Mouse (Mus musculus): ENCODE data around the gene D16Ertd472e. TPM values are rescaled to one million over a fixed set of nuclear protein-coding genes. Genes with fewer than 3 reads are reported as not detected.
"Not testable (repeated sequence)": the region's sequence is repeated elsewhere in the genome, so short reads cannot be mapped to it uniquely, and the experiment has no call there.

The D16Ertd472e gene
- polyA plus RNA-seq, 2 experiments: 10.9 to 17.8 TPM

- WGBS: 82% methylated on average over 7 of the region's 7 CpGs
- no peak for DNase-seq (ENCODE audit: low spot score)
Measured at GRCm38 (mm10) chr16:78518697-78519096, 57.8 kb downstream of the D16Ertd472e start.

GRCm38 (mm10) chr16:78517171-78517570 is 59.3 kb downstream of the D16Ertd472e start:
- DNase-seq (ENCODE audit: low spot score) (no peak), ATAC-seq (ENCODE audit: low FRiP score, low read depth) (no peak)
- no peak overlapping the region for H3K4me2 ChIP-seq (replicated peaks; ENCODE audit: low read depth, low read length, severe bottlenecking)
- H3K9me3 ChIP-seq (ENCODE audit: control insufficient read depth, low read length): no peaks in the 10 kb centered on the region
- no peak overlapping the region for H3K4me3 ChIP-seq (replicated peaks; ENCODE audit: low read length)
- no peak overlapping the region for H3K9ac ChIP-seq (ENCODE audit: low read depth, low read length, severe bottlenecking)
- no peak for TF ChIP-seq POLR2A (IDR thresholded peaks at IDR 0.05; ENCODE audit: borderline replicate concordance, extremely low read depth, insufficient read depth, insufficient read length)
- 79% methylated on average over 2 of the region's 2 CpGs for WGBS
- no peaks in the 10 kb centered on the region for H3K36me3 ChIP-seq (ENCODE audit: control insufficient read depth, insufficient read depth, low read length)
- no peaks in the 10 kb centered on the region for H3K27me3 ChIP-seq (ENCODE audit: control insufficient read depth, insufficient read depth, low read length)
- H3K27ac ChIP-seq (replicated peaks; ENCODE audit: low read depth, low read length): no peak overlapping the region
- no peaks in the 10 kb centered on the region for H3K4me1 ChIP-seq (ENCODE audit: control insufficient read depth, insufficient read depth, low read length)

More at GRCm38 (mm10) chr16:78518697-78519096, 57.8 kb downstream of the D16Ertd472e start:
- no peak for ATAC-seq (ENCODE audit: low FRiP score, low read depth)
- no peak for TF ChIP-seq POLR2A (IDR thresholded peaks at IDR 0.05; ENCODE audit: borderline replicate concordance, extremely low read depth, insufficient read depth, insufficient read length)
- Histone ChIP-seq H3K4me1 (ENCODE audit: control insufficient read depth, insufficient read depth, low read length) (no peaks in the 10 kb centered on the region), H3K36me3 (ENCODE audit: control insufficient read depth, insufficient read depth, low read length) (no peaks in the 10 kb centered on the region), H3K9me3 (ENCODE audit: control insufficient read depth, low read length) (no peaks in the 10 kb centered on the region), H3K27ac (replicated peaks; ENCODE audit: low read depth, low read length) (no peak overlapping the region), H3K9ac (ENCODE audit: low read depth, low read length, severe bottlenecking) (no peak overlapping the region), H3K27me3 (ENCODE audit: control insufficient read depth, insufficient read depth, low read length) (no peaks in the 10 kb centered on the region), H3K4me3 (replicated peaks; ENCODE audit: low read length) (no peak overlapping the region), H3K4me2 (replicated peaks; ENCODE audit: low read depth, low read length, severe bottlenecking) (no peak overlapping the region)

- H3K4me2 ChIP-seq (replicated peaks; ENCODE audit: low read depth, low read length, severe bottlenecking): no peak overlapping the region
- ATAC-seq (ENCODE audit: low FRiP score, low read depth) (no peak), DNase-seq (ENCODE audit: low spot score) (no peak)
- TF ChIP-seq POLR2A (IDR thresholded peaks at IDR 0.05; ENCODE audit: borderline replicate concordance, extremely low read depth, insufficient read depth, insufficient read length): no peak
- no peak overlapping the region for H3K4me3 ChIP-seq (replicated peaks; ENCODE audit: low read length)
- H3K27me3 ChIP-seq (ENCODE audit: control insufficient read depth, insufficient read depth, low read length): no peaks in the 10 kb centered on the region
- H3K9me3 ChIP-seq (ENCODE audit: control insufficient read depth, low read length): no peaks in the 10 kb centered on the region
- H3K27ac ChIP-seq (replicated peaks; ENCODE audit: low read depth, low read length): no peak overlapping the region
- H3K4me1 ChIP-seq (ENCODE audit: control insufficient read depth, insufficient read depth, low read length): no peaks in the 10 kb centered on the region
- H3K9ac ChIP-seq (ENCODE audit: low read depth, low read length, severe bottlenecking): no peak overlapping the region
- 86% methylated on average over 8 of the region's 8 CpGs for WGBS
- no peaks in the 10 kb centered on the region for H3K36me3 ChIP-seq (ENCODE audit: control insufficient read depth, insufficient read depth, low read length)
Measured at GRCm38 (mm10) chr16:78511526-78511925, 65.0 kb downstream of the D16Ertd472e start.

GRCm38 (mm10) chr16:78502492-78502891 is 74.0 kb downstream of the D16Ertd472e start:
- Histone ChIP-seq H3K9me3 (ENCODE audit: control insufficient read depth, low read length) (no peaks in the 10 kb centered on the region), H3K9ac (ENCODE audit: low read depth, low read length, severe bottlenecking) (no peak overlapping the region), H3K4me2 (replicated peaks; ENCODE audit: low read depth, low read length, severe bottlenecking) (no peak overlapping the region), H3K27me3 (ENCODE audit: control insufficient read depth, insufficient read depth, low read length) (no peaks in the 10 kb centered on the region), H3K36me3 (ENCODE audit: control insufficient read depth, insufficient read depth, low read length) (no peaks in the 10 kb centered on the region), H3K4me3 (replicated peaks; ENCODE audit: low read length) (no peak overlapping the region), H3K4me1 (ENCODE audit: control insufficient read depth, insufficient read depth, low read length) (no peaks in the 10 kb centered on the region), H3K27ac (replicated peaks; ENCODE audit: low read depth, low read length) (no peak overlapping the region)
- no peak for TF ChIP-seq POLR2A (IDR thresholded peaks at IDR 0.05; ENCODE audit: borderline replicate concordance, extremely low read depth, insufficient read depth, insufficient read length)
- WGBS: 87% methylated on average over 9 of the region's 9 CpGs
- ATAC-seq (ENCODE audit: low FRiP score, low read depth): no peak
- no peak for DNase-seq (ENCODE audit: low spot score)

GRCm38 (mm10) chr16:78492696-78493095 is 83.8 kb downstream of the D16Ertd472e start:
- not testable (repeated sequence) for DNase-seq (ENCODE audit: low spot score); H3K9ac ChIP-seq (ENCODE audit: low read depth, low read length, severe bottlenecking); H3K4me1 ChIP-seq (ENCODE audit: control insufficient read depth, insufficient read depth, low read length); H3K4me3 ChIP-seq (replicated peaks; ENCODE audit: low read length); H3K27ac ChIP-seq (replicated peaks; ENCODE audit: low read depth, low read length); H3K27me3 ChIP-seq (ENCODE audit: control insufficient read depth, insufficient read depth, low read length); ATAC-seq (ENCODE audit: low FRiP score, low read depth); H3K36me3 ChIP-seq (ENCODE audit: control insufficient read depth, insufficient read depth, low read length); H3K4me2 ChIP-seq (replicated peaks; ENCODE audit: low read depth, low read length, severe bottlenecking); H3K9me3 ChIP-seq (ENCODE audit: control insufficient read depth, low read length)
- WGBS: 91% methylated on average over 12 of the region's 12 CpGs

GRCm38 (mm10) chr16:78490779-78491178 is 85.7 kb downstream of the D16Ertd472e start:
- no peak for TF ChIP-seq POLR2A (IDR thresholded peaks at IDR 0.05; ENCODE audit: borderline replicate concordance, extremely low read depth, insufficient read depth, insufficient read length)
- Histone ChIP-seq H3K27ac (replicated peaks; ENCODE audit: low read depth, low read length) (no peak overlapping the region), H3K4me3 (replicated peaks; ENCODE audit: low read length) (no peak overlapping the region), H3K9ac (ENCODE audit: low read depth, low read length, severe bottlenecking) (no peak overlapping the region), H3K27me3 (ENCODE audit: control insufficient read depth, insufficient read depth, low read length) (no peaks in the 10 kb centered on the region), H3K36me3 (ENCODE audit: control insufficient read depth, insufficient read depth, low read length) (no peaks in the 10 kb centered on the region), H3K9me3 (ENCODE audit: control insufficient read depth, low read length) (no peaks in the 10 kb centered on the region), H3K4me1 (ENCODE audit: control insufficient read depth, insufficient read depth, low read length) (no peaks in the 10 kb centered on the region), H3K4me2 (replicated peaks; ENCODE audit: low read depth, low read length, severe bottlenecking) (no peak overlapping the region)
- DNase-seq (ENCODE audit: low spot score) (no peak), ATAC-seq (ENCODE audit: low FRiP score, low read depth) (no peak)
- WGBS: 71% methylated on average over 5 of the region's 5 CpGs

Other genes with a start within 250 kb of the D16Ertd472e start
- 15.3 and 15.5 TPM in 2 replicates for gene Btg3, start 199.5 kb downstream of the D16Ertd472e start, polyA plus RNA-seq (2012; rRNA removed)
- 46.8 and 50.5 TPM in 2 replicates for gene Btg3, start 199.5 kb downstream of the D16Ertd472e start, polyA plus RNA-seq (2014; fragmentation: Nextera tagmentation; extraction: Ambion mirVana)

All from limb, embryonic 14.5 days (tissue).